Mouse (Mus musculus) forebrain, embryonic 11.5 days (tissue): ENCODE measurements around the gene 6030408B16Rik. TPM values are rescaled to one million over a fixed set of nuclear protein-coding genes. Genes with fewer than 3 reads are reported as not detected.
"Not testable (repeated sequence)": the region's sequence is repeated elsewhere in the genome, so short reads cannot be mapped to it uniquely, and the experiment has no call there.

Experiments
- ATAC-seq: fragments of 200-750 bp; cut with Nextera tagmentation; replicated peaks from 2 replicates; pipeline ENCODE4 v1.8.0; 2017; ENCODE audit warnings: moderate TSS enrichment; ENCODE audit not compliant: low FRiP score
- DNase-seq: peaks from one replicate; pipeline ENCODE4 v3.0.0-alpha.2; 2017; ENCODE audit warnings: low spot score
- H3K27ac ChIP-seq: fragments of 300-500 bp; sonication (generic); 2 replicates; pipeline ENCODE4 v1.5.1; 2014; ENCODE audit warnings: low read depth, low read length
- H3K27me3 ChIP-seq: fragments of 300-500 bp; sonication (generic); 2 replicates; pipeline ENCODE4 v1.6.1; 2014; ENCODE audit warnings: mild to moderate bottlenecking, low read length, mixed read lengths; ENCODE audit not compliant: control insufficient read depth, insufficient read depth
- H3K36me3 ChIP-seq: fragments of 300-500 bp; sonication (generic); 2 replicates; pipeline ENCODE4 v1.6.1; 2014; ENCODE audit warnings: mild to moderate bottlenecking, low read length, moderate library complexity, mixed read lengths; ENCODE audit not compliant: control insufficient read depth, insufficient read depth
- H3K4me1 ChIP-seq: fragments of 300-500 bp; sonication (generic); replicated peaks from 2 replicates; pipeline ENCODE4 v1.6.1; 2014; ENCODE audit warnings: low read length, mixed read lengths; ENCODE audit not compliant: control insufficient read depth, insufficient read depth
- H3K4me2 ChIP-seq: fragments of 300-500 bp; sonication (generic); 2 replicates; pipeline ENCODE4 v1.6.1; 2014; ENCODE audit warnings: low read depth, mild to moderate bottlenecking, low read length, moderate library complexity, mixed read lengths; ENCODE audit not compliant: severe bottlenecking
- H3K4me3 ChIP-seq: fragments of 300-500 bp; sonication (generic); 2 replicates; pipeline ENCODE4 v1.5.1; 2014; ENCODE audit warnings: low read depth, low read length
- H3K9ac ChIP-seq: fragments of 300-500 bp; sonication (generic); 2 replicates; pipeline ENCODE4 v1.6.1; 2014; ENCODE audit warnings: low read length
- H3K9me3 ChIP-seq: fragments of 300-500 bp; sonication (generic); 2 replicates; pipeline ENCODE4 v1.6.1; 2016; ENCODE audit warnings: low read length, mixed read lengths; ENCODE audit not compliant: control insufficient read depth
- WGBS: fragments of 180-500 bp; shearing (Covaris S2); extraction: QIAGEN DNeasy Blood & Tissue Kit; methylation state at CpG from one replicate; pipeline ENCODE4 v1.1.7; 2014; 5-methylcytosine and 5-hydroxymethylcytosine counted together
- polyA plus RNA-seq: library from polyadenylated mRNA; unstranded; fragments of >200 nt; fragmentation: Nextera tagmentation; extraction: Ambion mirVana; gene quantifications from 2 replicates; pipeline ENCODE4 v1.2.1, GENCODE M21; 2014

Gene 6030408B16Rik
- polyA plus RNA-seq, 1 experiment from 2014 or later = 0.21 TPM

GRCm38 (mm10) chr15:101320010-101320617 is 27.1 kb downstream of the 6030408B16Rik start:
- Histone ChIP-seq H3K4me3 (no peak overlapping the region), H3K36me3 (no peaks in the 10 kb centered on the region), H3K4me2 (no peak overlapping the region), H3K9me3 (no peaks in the 10 kb centered on the region), H3K4me1 (no peaks in the 10 kb centered on the region), H3K27me3 (no peaks in the 10 kb centered on the region), H3K9ac (no peak overlapping the region), H3K27ac (no peak overlapping the region)
- DNase-seq = no peak
- ATAC-seq = no peak
- whole genome bisulfite sequencing = 92% methylated on average over 6 of the region's 6 CpGs

GRCm38 (mm10) chr15:101320618-101321041 is 27.6 kb downstream of the 6030408B16Rik start:
- no peak overlapping the region for H3K9ac ChIP-seq
- H3K4me1 ChIP-seq = no peaks in the 10 kb centered on the region
- H3K27me3 ChIP-seq = no peaks in the 10 kb centered on the region
- 80% methylated on average over 6 of the region's 6 CpGs for WGBS
- ATAC-seq (no peak), DNase-seq (no peak)
- H3K9me3 ChIP-seq = no peaks in the 10 kb centered on the region
- H3K4me2 ChIP-seq = no peak overlapping the region
- H3K4me3 ChIP-seq = no peak overlapping the region
- H3K27ac ChIP-seq = no peak overlapping the region
- H3K36me3 ChIP-seq = no peaks in the 10 kb centered on the region

DNA sequence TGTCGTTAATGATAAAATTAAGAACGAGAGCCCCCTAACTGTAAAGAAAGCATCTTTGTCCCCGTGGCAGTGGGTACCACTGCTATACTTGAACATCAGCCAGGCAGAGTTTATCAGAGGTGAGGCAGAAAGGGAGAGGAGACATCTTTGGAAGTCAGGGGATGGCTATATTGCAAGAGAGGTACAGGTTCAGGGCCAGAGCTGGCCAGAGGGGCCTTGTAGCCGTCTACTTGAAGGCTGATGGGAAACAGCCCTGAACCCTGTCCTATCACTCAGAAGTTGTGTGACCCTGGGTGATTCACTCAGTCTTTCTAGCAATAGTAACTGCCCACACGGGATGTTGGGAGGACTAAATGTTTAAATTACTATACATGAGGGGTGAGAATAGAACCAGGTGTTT is 28.1 kb downstream of the 6030408B16Rik start:
- DNase-seq (no peak), ATAC-seq (no peak)
- Histone ChIP-seq H3K4me2 (no peak overlapping the region), H3K36me3 (no peaks in the 10 kb centered on the region), H3K27me3 (no peaks in the 10 kb centered on the region), H3K9me3 (no peaks in the 10 kb centered on the region), H3K9ac (no peak overlapping the region), H3K4me1 (no peaks in the 10 kb centered on the region), H3K4me3 (no peak overlapping the region), H3K27ac (no peak overlapping the region)
- 75% methylated on average over 5 of the region's 5 CpGs for WGBS

- WGBS = 85% methylated on average over 5 of the region's 5 CpGs
- H3K9ac ChIP-seq = no peak overlapping the region
- ATAC-seq = no peak
- DNase-seq = no peak
- no peak overlapping the region for H3K27ac ChIP-seq
- H3K27me3 ChIP-seq = no peaks in the 10 kb centered on the region
- no peak overlapping the region for H3K4me3 ChIP-seq
- no peaks in the 10 kb centered on the region for H3K36me3 ChIP-seq
- H3K4me1 ChIP-seq = no peaks in the 10 kb centered on the region
- H3K4me2 ChIP-seq = no peak overlapping the region
- H3K9me3 ChIP-seq = no peaks in the 10 kb centered on the region
Observed at GRCm38 (mm10) chr15:101322106-101322505, 29.1 kb downstream of the 6030408B16Rik start.

- Histone ChIP-seq H3K27ac (no peak overlapping the region), H3K36me3 (no peaks in the 10 kb centered on the region), H3K4me2 (no peak overlapping the region), H3K27me3 (no peaks in the 10 kb centered on the region), H3K4me1 (no peaks in the 10 kb centered on the region), H3K9me3 (no peaks in the 10 kb centered on the region), H3K4me3 (no peak overlapping the region), H3K9ac (no peak overlapping the region)
- ATAC-seq = no peak
- WGBS = 84% methylated on average over 7 of the region's 7 CpGs
- DNase-seq = no peak
Observed at GRCm38 (mm10) chr15:101322640-101323039, 29.6 kb downstream of the 6030408B16Rik start.

DNA sequence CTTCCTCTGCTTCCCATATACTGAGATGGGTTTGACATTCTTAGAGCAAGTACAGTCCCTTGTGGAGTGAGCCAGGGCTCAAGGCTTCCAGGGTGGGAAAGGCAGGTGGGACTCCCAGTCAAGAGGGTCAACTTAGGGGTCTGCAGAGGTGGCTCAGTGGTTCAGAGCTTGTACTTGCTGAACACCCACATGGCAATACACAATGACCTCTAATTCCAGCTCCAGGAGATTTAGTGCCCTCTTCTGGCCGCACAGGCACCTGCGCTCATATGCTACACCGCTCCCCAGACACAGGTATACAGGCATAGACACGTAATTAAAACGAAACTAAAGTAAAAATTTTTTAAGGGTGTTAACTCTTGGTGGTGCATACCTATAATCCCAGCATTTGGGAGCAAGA is 30.5 kb downstream of the 6030408B16Rik start:
- H3K4me2 ChIP-seq = no peak overlapping the region
- H3K4me1 ChIP-seq = no peaks in the 10 kb centered on the region
- no peak overlapping the region for H3K27ac ChIP-seq
- no peaks in the 10 kb centered on the region for H3K36me3 ChIP-seq
- no peak for DNase-seq
- H3K9me3 ChIP-seq = no peaks in the 10 kb centered on the region
- no peak overlapping the region for H3K4me3 ChIP-seq
- H3K27me3 ChIP-seq = no peaks in the 10 kb centered on the region
- no peak overlapping the region for H3K9ac ChIP-seq
- no peak for ATAC-seq
- 94% methylated on average over 5 of the region's 5 CpGs for WGBS

DNA sequence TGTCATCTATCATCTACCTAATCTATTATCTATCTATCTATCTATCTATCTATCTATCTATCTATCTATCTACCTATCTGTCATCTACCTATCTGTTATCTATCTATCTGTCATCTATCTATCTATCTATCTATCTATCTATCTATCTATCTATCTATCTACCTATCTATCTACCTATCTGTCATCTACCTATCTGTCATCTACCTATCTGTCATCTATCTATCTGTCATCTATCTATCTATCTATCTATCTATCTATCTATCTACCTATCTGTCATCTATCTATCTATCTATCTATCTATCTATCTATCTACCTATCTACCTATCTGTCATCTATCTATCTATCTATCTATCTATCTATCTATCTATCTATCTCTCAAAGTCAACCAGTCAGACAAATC is 31.4 kb downstream of the 6030408B16Rik start:
- not testable (repeated sequence) for H3K9ac ChIP-seq, H3K27ac ChIP-seq, H3K4me2 ChIP-seq, DNase-seq, H3K27me3 ChIP-seq, ATAC-seq, H3K4me1 ChIP-seq, H3K36me3 ChIP-seq, H3K9me3 ChIP-seq, H3K4me3 ChIP-seq

GRCm38 (mm10) chr15:101325991-101326534 is 33.1 kb downstream of the 6030408B16Rik start:
- Histone ChIP-seq H3K4me1 (no peaks in the 10 kb centered on the region), H3K9me3 (no peaks in the 10 kb centered on the region), H3K27ac (no peak overlapping the region), H3K27me3 (no peaks in the 10 kb centered on the region), H3K36me3 (no peaks in the 10 kb centered on the region), H3K4me3 (no peak overlapping the region), H3K9ac (no peak overlapping the region), H3K4me2 (no peak overlapping the region)
- WGBS = 37% methylated on average over 10 of the region's 10 CpGs
- DNase-seq (no peak), ATAC-seq (no peak)

GRCm38 (mm10) chr15:101327282-101327681 is 34.3 kb downstream of the 6030408B16Rik start:
- no peak overlapping the region for H3K4me2 ChIP-seq
- no peaks in the 10 kb centered on the region for H3K9me3 ChIP-seq
- no peaks in the 10 kb centered on the region for H3K36me3 ChIP-seq
- ATAC-seq = 0 out of 2 replicates have a peak, but pooled peaks have one; percentile 12
- no peak overlapping the region for H3K27ac ChIP-seq
- H3K4me1 ChIP-seq = no peaks in the 10 kb centered on the region
- peak; percentile 89 for DNase-seq
- WGBS = 7% methylated on average over 6 of the region's 6 CpGs
- no peak overlapping the region for H3K9ac ChIP-seq
- no peaks in the 10 kb centered on the region for H3K27me3 ChIP-seq
- H3K4me3 ChIP-seq = no peak overlapping the region
